Mouse (Mus musculus): ENCODE data around the gene Zbtb8b. TPM values are rescaled to one million over a fixed set of nuclear protein-coding genes. Genes with fewer than 3 reads are reported as not detected.

The Zbtb8b gene
- total RNA-seq, 2 experiments from 2014 or later, result not detected

DNA sequence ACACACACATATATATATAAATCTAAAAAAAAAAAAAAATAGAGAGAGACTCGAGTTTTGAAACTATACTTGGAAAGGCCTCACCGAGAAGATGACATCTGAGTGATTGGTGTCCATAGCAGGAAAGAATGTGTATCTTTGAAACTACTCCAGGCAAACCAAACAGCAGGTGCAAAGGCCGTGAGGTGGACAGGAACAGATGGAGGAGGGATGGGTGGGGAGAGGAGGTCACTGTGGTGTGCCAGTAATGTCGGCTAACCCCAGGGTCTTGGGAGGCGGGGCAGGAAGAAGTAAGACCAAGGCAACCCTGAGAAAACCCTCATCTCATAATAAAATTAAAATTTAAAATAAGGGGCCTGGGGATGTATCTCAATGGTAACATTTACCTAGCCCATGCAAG is 64.8 kb downstream of the Zbtb8b start:
- DNase-seq, result no peak

Other genes with a start within 250 kb of the Zbtb8b start
- 1 to 10 TPM; 2.6 to 4.9 TPM for gene C77080, start 179.4 kb downstream of the Zbtb8b start, total RNA-seq (2021)
- gene Sync, start 153.2 kb downstream of the Zbtb8b start, total RNA-seq (2021), result 10 to 100 TPM; 63.6 to 64.4 TPM
- 10 to 100 TPM; 96.7 to 98.5 TPM for gene Rbbp4, start 105.5 kb downstream of the Zbtb8b start, total RNA-seq (2021)
- gene Zbtb8os, start 105.2 kb downstream of the Zbtb8b start, total RNA-seq (2021), result 10 to 100 TPM; 24.2 to 25.4 TPM
- gene Zbtb8a, start 62.7 kb downstream of the Zbtb8b start, total RNA-seq (2021), result 1 to 10 TPM; 2.9 to 4.7 TPM
- gene Bsdc1, start 20.7 kb upstream of the Zbtb8b start, total RNA-seq (2021), result 10 to 100 TPM; 24.7 to 32.4 TPM
- not detected for gene Tssk3, start 50.2 kb upstream of the Zbtb8b start, total RNA-seq (2021)
- not detected for gene Fam229a, start 50.3 kb upstream of the Zbtb8b start, total RNA-seq (2021)
- 10 to 100 TPM; 24.4 to 31.8 TPM for gene Marcksl1, start 72.7 kb upstream of the Zbtb8b start, total RNA-seq (2021)
- 10 to 100 TPM; 23.9 to 29.8 TPM for gene Hdac1, start 101.9 kb upstream of the Zbtb8b start, total RNA-seq (2021)
- under 1 TPM in 1 of 2 experiments, not detected in 1; 0.59 TPM for gene Lck, start 132.8 kb upstream of the Zbtb8b start, total RNA-seq (2021)
- gene Fam167b, start 137.7 kb upstream of the Zbtb8b start, total RNA-seq (2021), result 1 to 10 TPM in 1 of 2 experiments, under 1 TPM in 1; 0.80 to 1.3 TPM
- 100 to 1,000 TPM; 149 to 151 TPM for gene Eif3i, start 159.8 kb upstream of the Zbtb8b start, total RNA-seq (2021)
- gene Tmem234, start 159.8 kb upstream of the Zbtb8b start, total RNA-seq (2021), result 10 to 100 TPM; 42.3 to 47.0 TPM
- 1 to 10 TPM in 1 of 2 experiments, under 1 TPM in 1; 0.61 to 2.6 TPM for gene Dcdc2b, start 173.4 kb upstream of the Zbtb8b start, total RNA-seq (2021)
- 10 to 100 TPM; 12.7 to 14.6 TPM for gene Iqcc, start 178.2 kb upstream of the Zbtb8b start, total RNA-seq (2021)
- 10 to 100 TPM; 59.5 to 60.6 TPM for gene Ccdc28b, start 183.1 kb upstream of the Zbtb8b start, total RNA-seq (2021)
- 10 to 100 TPM; 31.6 to 37.5 TPM for gene Txlna, start 200.2 kb upstream of the Zbtb8b start, total RNA-seq (2021)
- gene Kpna6, start 231.9 kb upstream of the Zbtb8b start, total RNA-seq (2021), result 10 to 100 TPM; 56.4 to 63.3 TPM